Mouse (Mus musculus) testis, adult 2 months (tissue): ENCODE data around the gene Nploc4. TPM values are rescaled to one million over a fixed set of nuclear protein-coding genes. Genes with fewer than 3 reads are reported as not detected.
"Not testable (repeated sequence)": the region's sequence is repeated elsewhere in the genome, so short reads cannot be mapped to it uniquely, and the experiment has no call there.

ENCODE experiments used
- H3K27ac ChIP-seq: fragments of 200-500 bp; 2 replicates; pipeline ENCODE4 v1.5.1; 2012; ENCODE audit warnings: low read depth, low read length; ENCODE audit not compliant: control insufficient read depth, insufficient read depth
- H3K27me3 ChIP-seq: fragments of 200-500 bp; 2 replicates; pipeline ENCODE4 v1.6.1; 2012; ENCODE audit warnings: mild to moderate bottlenecking, low read length, moderate library complexity; ENCODE audit not compliant: control insufficient read depth, insufficient read depth
- H3K36me3 ChIP-seq: fragments of 200-500 bp; 2 replicates; pipeline ENCODE4 v1.6.1; 2012; ENCODE audit warnings: mild to moderate bottlenecking, low read length; ENCODE audit not compliant: control insufficient read depth, insufficient read depth
- H3K4me1 ChIP-seq: fragments of 200-500 bp; 2 replicates; pipeline ENCODE4 v1.6.1; 2012; ENCODE audit warnings: low read length; ENCODE audit not compliant: control insufficient read depth, insufficient read depth
- H3K4me3 ChIP-seq: fragments of 200-500 bp; 2 replicates; pipeline ENCODE4 v1.5.1; 2012; ENCODE audit warnings: low read depth, mild to moderate bottlenecking, low read length, moderate library complexity, mixed read lengths; ENCODE audit not compliant: control insufficient read depth
- CTCF ChIP-seq: fragments of 200-500 bp; IDR thresholded peaks from 2 replicates; pipeline ENCODE4 v1.5.1; 2012; ENCODE audit warnings: low read depth, mild to moderate bottlenecking, inconsistent platforms, low read length, moderate library complexity; ENCODE audit not compliant: control insufficient read depth, insufficient read depth, insufficient replicate concordance
- POLR2A ChIP-seq: fragments of 200-500 bp; IDR thresholded peaks from 2 replicates; pipeline ENCODE4 v1.6.1; 2012; ENCODE audit warnings: low read depth, mild to moderate bottlenecking, inconsistent platforms, low read length, moderate library complexity; ENCODE audit not compliant: control insufficient read depth
- polyA plus RNA-seq: library from polyadenylated mRNA; depleted of rRNA; stranded (reverse); fragments of >200 nt; gene quantifications from 2 replicates; pipeline ENCODE4 v1.2.3, GENCODE M21; 2012

The Nploc4 gene
- polyA plus RNA-seq, 1 experiment, result 75.8 TPM

GRCm38 (mm10) chr11:120347301-120347700 lies 90.2 kb downstream of the Nploc4 start:
- no peaks in the 10 kb centered on the region for H3K27me3 ChIP-seq
- H3K36me3 ChIP-seq, result no peaks in the 10 kb centered on the region
- no peak for TF ChIP-seq CTCF
- no peak for TF ChIP-seq POLR2A
- H3K4me3 ChIP-seq, result peak overlapping the region; percentile 91
- H3K4me1 ChIP-seq, result peaks cover 18% of the 10 kb centered on the region
- 0 out of 2 replicates have a peak overlapping the region, but pooled peaks have one; percentile 5 for H3K27ac ChIP-seq

DNA sequence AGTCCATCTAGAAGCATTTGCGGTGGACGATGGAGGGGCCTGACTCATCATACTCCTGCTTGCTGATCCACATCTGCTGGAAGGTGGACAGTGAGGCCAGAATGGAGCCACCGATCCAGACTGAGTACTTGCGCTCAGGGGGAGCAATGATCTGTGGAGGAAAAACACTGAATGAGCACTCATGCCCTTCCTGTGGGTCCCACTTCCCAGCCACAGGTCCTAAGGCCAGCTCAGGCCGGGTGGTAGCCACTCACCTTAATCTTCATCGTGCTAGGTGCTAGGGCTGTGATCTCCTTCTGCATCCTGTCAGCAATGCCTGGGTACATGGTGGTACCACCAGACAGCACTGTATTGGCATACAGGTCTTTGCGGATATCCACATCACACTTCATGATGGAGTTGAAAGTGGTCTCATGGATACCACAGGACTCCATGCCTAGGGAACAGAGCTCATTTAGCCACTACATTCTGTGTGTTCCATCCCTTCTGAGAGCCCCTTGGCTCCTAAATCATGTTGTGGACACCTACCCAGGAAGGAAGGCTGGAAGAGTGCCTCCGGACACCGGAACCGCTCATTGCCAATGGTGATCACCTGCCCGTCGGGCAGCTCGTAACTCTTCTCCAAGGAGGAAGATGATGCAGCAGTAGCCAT lies 91.0 kb downstream of the Nploc4 start:
- H3K4me1 ChIP-seq, result peaks cover 18% of the 10 kb centered on the region
- not testable (repeated sequence) for H3K36me3 ChIP-seq, H3K27ac ChIP-seq, H3K27me3 ChIP-seq
- peak overlapping the region; percentile 62 for H3K4me3 ChIP-seq

DNA sequence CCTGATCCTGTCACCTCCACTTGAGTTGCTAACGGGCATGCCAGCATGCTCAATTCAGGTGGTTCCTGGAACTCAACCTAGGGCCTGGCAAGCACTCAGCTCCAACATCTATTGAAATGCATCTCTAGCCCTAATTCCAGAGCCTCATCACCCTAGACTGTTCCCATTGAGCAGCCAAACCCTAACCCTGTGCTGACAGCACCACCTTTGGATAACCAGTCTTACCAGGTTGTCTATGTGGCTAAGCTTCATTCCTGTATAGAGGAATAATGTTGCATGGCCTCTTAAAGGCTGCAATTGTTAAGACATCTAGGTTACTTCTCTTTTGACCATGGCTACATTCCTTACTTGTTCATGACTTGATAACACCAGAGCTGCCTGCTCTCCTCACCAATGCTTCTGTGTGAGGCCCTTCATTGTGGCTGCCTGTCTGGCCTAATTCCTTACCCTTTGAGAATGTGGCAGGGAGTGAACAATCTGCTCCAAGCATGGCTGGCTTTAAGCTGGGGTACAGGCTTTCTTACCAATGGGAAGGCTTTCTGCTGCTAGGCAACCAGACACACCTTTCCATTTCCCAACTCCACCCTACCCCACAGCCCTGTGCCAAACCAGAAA lies 92.3 kb downstream of the Nploc4 start:
- no peaks in the 10 kb centered on the region for H3K27me3 ChIP-seq
- H3K4me3 ChIP-seq, result no peak overlapping the region
- TF ChIP-seq CTCF, result no peak
- TF ChIP-seq POLR2A, result no peak
- H3K36me3 ChIP-seq, result no peaks in the 10 kb centered on the region
- H3K4me1 ChIP-seq, result peaks cover 7% of the 10 kb centered on the region
- H3K27ac ChIP-seq, result no peak overlapping the region

DNA sequence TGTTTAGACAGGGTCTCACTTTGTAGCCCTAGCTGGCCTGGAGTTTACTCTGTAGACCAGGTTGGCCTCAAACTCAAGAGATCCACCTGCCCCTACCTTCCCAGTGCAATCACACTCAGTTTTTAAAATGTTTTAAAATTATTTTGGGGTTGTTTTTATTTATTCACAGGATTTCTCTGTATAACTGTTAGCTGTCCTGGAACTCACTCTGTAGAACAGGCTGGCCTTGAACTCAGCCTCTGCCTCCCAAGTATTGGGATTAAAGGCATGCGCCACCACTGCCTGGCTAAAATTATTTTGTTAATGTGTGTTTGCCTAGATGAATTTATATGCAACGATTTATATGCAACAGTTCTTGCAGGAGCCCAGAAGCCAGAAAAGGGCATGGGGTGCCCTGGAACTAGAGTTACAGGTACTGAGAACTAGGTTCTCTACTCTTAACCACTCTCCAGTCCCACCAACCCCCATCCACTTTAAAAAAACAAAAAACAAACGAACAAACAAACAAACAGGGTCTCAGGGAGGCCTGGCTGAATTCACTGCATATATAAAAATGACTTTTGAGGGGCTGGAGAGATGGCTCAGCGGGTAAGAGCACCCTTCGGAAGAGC lies 93.1 kb downstream of the Nploc4 start:
- no peak for TF ChIP-seq POLR2A
- TF ChIP-seq CTCF, result no peak
- H3K36me3 ChIP-seq, result no peaks in the 10 kb centered on the region
- H3K4me1 ChIP-seq, result peaks cover 4% of the 10 kb centered on the region
- H3K27me3 ChIP-seq, result no peaks in the 10 kb centered on the region
- H3K4me3 ChIP-seq, result no peak overlapping the region
- no peak overlapping the region for H3K27ac ChIP-seq

DNA sequence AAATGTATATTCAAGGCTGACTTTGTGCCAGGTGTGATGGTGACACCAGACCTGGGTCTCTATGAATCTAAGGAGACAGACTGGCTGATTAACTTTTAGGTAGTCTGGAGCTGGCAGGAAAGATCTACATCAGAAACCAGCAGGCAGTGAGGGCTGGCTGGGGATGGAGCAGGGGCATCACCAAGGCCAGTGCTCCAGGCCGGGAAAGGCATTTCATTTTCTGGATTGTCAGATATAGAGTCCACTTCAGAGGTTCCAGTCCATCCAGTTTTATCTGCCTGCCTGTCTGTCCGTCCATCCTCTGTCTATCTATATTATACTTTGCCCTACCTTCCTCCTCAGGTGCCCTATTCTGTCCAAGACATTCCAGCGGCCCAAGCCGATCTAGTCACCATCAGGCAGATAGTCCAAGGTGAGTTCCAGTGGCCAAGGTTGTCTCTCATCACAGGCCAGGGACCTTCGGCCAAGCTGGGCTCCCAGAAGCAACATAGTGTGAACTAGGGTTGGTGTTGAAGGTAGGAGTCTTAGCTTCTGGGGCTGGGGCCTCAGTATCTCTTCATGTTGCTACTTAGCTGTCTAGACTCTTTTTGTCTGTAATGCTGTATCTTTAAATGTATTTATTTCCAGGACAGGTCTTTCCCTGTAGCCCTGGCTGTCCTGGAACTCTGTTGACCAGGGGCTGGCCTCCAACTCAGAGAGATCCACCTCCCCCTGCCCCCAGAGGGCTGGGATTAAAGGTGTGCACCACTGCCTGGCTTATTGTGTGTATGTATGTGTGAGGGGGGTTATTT lies 93.8 kb downstream of the Nploc4 start:
- TF ChIP-seq POLR2A (no peak), CTCF (no peak)
- H3K4me3 ChIP-seq, result no peak overlapping the region
- H3K4me1 ChIP-seq, result no peaks in the 10 kb centered on the region
- H3K27ac ChIP-seq, result no peak overlapping the region
- no peaks in the 10 kb centered on the region for H3K36me3 ChIP-seq
- no peaks in the 10 kb centered on the region for H3K27me3 ChIP-seq

GRCm38 (mm10) chr11:120342656-120343160 lies 94.8 kb downstream of the Nploc4 start:
- Histone ChIP-seq H3K27me3 (no peaks in the 10 kb centered on the region), H3K27ac (no peak overlapping the region), H3K4me3 (no peak overlapping the region), H3K4me1 (no peaks in the 10 kb centered on the region), H3K36me3 (no peaks in the 10 kb centered on the region)
- TF ChIP-seq POLR2A (no peak), CTCF (no peak)

- Histone ChIP-seq H3K4me1 (no peaks in the 10 kb centered on the region), H3K27me3 (no peaks in the 10 kb centered on the region), H3K4me3 (no peak overlapping the region), H3K36me3 (no peaks in the 10 kb centered on the region), H3K27ac (no peak overlapping the region)
- TF ChIP-seq CTCF (no peak), POLR2A (no peak)
Measured at GRCm38 (mm10) chr11:120341661-120342060, 95.8 kb downstream of the Nploc4 start.
